Mouse (Mus musculus) megakaryocyte, embryonic 14.5 days (primary cell): ENCODE measurements around the gene Sema4a.

Experiments
- FLI1 ChIP-seq: IDR thresholded peaks from 2 replicates; pipeline ENCODE4 v1.6.1; 2012; ENCODE audit warnings: low read length, inconsistent platforms, mixed read lengths
- GATA1 ChIP-seq: IDR thresholded peaks from 3 replicates; pipeline ENCODE4 v1.6.1; 2012; ENCODE audit warnings: mixed read lengths, low read length, inconsistent platforms, borderline replicate concordance

- no peak for TF ChIP-seq GATA1
- TF ChIP-seq FLI1 = no peak
These were observed 14.4 kb downstream of the Sema4a start for GRCm38 (mm10) chr3:88446471-88447123.
